Mouse (Mus musculus) cerebellum, postnatal 25 days (tissue): ENCODE measurements around the gene Gramd1b.

Experiments
- DNase-seq, 2 experiments: peaks; one replicate each; pipeline ENCODE4 v3.0.0; 2021; ENCODE audit warnings: mixed read lengths in 2 of 2

Gene Gramd1b

DNA sequence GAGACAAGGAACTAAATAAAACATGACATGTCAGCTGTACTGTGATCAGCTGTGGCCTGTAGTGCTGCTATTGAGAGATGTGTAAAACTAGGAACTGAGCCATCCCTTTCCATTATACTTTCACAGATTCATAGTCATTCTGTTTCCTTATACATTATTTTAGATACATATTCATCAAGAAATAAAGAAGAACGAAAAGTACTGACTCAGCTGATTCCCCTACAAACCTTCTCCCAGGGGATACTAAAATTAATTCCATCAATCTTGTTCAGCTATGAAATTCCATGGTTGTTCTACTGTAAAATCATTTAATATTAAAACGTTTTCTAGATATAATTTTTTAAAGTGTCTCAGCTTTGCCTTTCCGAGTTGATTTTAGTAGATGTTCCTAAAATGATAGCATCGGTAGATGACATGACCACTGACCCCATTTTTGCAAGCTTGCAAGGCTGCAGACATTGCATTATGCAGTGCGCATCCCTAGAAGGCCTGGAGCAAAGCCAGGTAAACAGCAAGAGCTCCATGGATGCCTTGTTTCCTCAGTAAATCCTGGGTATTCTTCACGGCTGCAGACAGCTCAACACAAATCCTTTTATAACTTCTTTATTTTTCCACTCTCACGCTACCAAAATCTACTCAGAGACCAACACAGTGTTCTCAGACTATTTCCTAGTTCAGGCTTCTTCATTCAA is 285.1 kb downstream of the Gramd1b start:
- DNase-seq: peak; percentile 26 to 59

DNA sequence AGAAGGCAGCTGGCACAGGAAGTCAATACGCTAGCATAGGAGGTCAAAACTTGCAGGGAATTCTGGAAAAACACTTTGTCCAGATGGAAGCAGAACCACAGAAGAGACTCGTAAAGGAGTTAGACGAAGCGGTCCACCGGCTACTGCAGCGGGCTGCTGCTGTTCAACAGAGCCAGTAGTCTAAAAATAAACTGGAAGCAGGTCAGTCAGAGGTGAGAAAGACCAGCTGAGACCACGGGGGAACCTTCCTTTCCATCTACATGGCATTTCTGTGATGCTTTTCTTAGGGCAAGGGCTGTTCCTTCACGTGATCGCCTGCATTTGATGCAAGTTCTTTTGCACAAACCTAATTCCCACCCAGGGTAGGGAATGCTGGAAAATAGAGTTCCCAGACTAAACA is 285.7 kb downstream of the Gramd1b start:
- no peak for DNase-seq
